Mouse (Mus musculus) lung, postnatal 0 days (tissue): ENCODE data around the gene Cdkn1a.

Experiments
- CTCF ChIP-seq: IDR thresholded peaks from 2 replicates; pipeline ENCODE4 v1.5.1; 2016; ENCODE audit warnings: antibody characterized with exemption, mild to moderate bottlenecking
- EP300 ChIP-seq: IDR thresholded peaks from 2 replicates; pipeline ENCODE4 v1.6.1; 2016; ENCODE audit warnings: antibody characterized with exemption, mild to moderate bottlenecking, control low read depth

DNA sequence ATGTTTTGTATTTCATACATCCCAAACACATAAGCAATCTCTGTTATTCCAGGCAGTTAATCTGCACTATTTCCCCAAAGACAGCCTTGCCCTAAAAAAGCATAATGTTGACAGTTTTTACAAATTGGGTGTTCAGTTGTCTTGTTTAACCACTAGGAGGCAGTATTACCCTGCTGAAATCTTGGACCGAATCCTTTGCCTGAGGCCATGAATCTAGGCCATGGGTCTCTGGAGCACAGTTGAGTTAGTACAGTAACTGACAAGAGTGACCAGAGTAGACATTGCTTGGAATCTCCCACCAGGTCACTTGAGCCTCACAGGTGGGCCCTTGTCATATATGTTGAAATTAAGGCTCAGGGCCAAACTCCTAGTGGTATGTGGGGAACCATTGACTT, 45.9 kb upstream of the Cdkn1a start:
- TF ChIP-seq CTCF (peak; percentile 86), EP300 (0 out of 2 replicates have a peak, but pooled peaks have one; percentile 19)
